Mouse (Mus musculus): Measurements from ENCODE around the gene Cdk6. TPM values are rescaled to one million over a fixed set of nuclear protein-coding genes. Genes with fewer than 3 reads are reported as not detected.

The Cdk6 gene
- polyA plus RNA-seq, 1 experiment = 30.9 TPM

DNA sequence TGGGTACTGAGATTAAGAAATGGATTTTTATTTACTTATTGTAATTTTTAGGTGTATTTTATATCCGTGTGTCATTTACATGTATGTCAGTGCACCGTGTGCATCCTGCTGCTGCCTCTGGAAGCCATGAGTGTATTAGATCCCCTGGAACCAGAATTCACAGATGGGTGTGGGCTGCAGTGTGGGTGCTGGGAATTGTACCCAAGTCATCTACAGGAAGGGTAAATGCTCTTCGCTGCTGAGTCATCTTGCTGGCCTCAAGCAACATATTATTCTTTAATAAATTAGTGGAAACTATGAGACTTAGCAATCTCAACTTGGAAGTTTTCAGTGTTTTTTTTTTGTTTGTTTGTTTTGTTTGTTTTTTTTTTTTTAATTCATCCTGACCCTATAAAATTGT lies 11.0 kb downstream of the Cdk6 start:
- H3K27me3 ChIP-seq (ENCODE audit: control insufficient read depth, insufficient read depth, insufficient read length) = no peaks in the 10 kb centered on the region
- peaks cover 100% of the 10 kb centered on the region for H3K79me2 ChIP-seq (ENCODE audit: control insufficient read depth, insufficient read depth)
- H3K36me3 ChIP-seq (ENCODE audit: control insufficient read depth, insufficient read depth) = peaks cover 64% of the 10 kb centered on the region
- H3K79me3 ChIP-seq (ENCODE audit: low read depth) = peaks cover 91% of the 10 kb centered on the region
- TF ChIP-seq MYOD1 (IDR thresholded peaks at IDR 0.05; ENCODE audit: control insufficient read depth, insufficient read length, low read depth) = no peak
- no peak for TF ChIP-seq CEBPB (IDR thresholded peaks at IDR 0.05; ENCODE audit: low read depth)
- no peak for TF ChIP-seq MYOG (IDR thresholded peaks at IDR 0.05; ENCODE audit: control insufficient read depth, extremely low read depth, insufficient read length)
- no peak for TF ChIP-seq MAX (IDR thresholded peaks at IDR 0.05)
- TF ChIP-seq CTCF (IDR thresholded peaks at IDR 0.05; ENCODE audit: control insufficient read depth, insufficient read depth, insufficient read length) = no peak
- TF ChIP-seq FOSL1 (IDR thresholded peaks at IDR 0.05; ENCODE audit: insufficient read depth, low read length, poor library complexity, severe bottlenecking) = no peak
- no peak for TF ChIP-seq USF1 (IDR thresholded peaks at IDR 0.05; ENCODE audit: low read depth)
- H3K4me3 ChIP-seq (ENCODE audit: insufficient read depth, poor library complexity, severe bottlenecking) = no peak overlapping the region
- no peak overlapping the region for H3ac ChIP-seq (ENCODE audit: control insufficient read depth, insufficient read length, low read depth)

DNA sequence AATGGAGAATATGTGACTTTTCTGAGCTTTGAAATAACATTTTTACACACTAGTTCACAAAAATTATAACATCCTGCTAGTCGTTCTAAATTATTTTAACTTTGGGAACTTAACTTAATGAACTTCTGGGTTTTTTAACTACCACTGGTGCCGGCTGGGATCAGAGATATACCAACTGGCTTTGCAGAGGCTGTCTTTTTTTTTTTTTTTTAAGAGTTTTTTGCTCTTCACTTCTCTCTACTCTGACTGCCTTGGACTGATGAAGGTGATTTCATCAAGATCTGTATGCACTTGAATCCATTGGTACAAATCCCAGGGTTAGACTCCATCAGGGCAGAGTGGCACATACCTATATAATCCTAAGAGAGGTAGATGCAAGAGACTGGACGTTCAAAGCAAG lies 11.5 kb downstream of the Cdk6 start:
- H3K4me3 ChIP-seq (ENCODE audit: insufficient read depth, poor library complexity, severe bottlenecking) = no peak overlapping the region
- no peak for TF ChIP-seq USF1 (IDR thresholded peaks at IDR 0.05; ENCODE audit: low read depth)
- no peak for TF ChIP-seq CEBPB (IDR thresholded peaks at IDR 0.05; ENCODE audit: low read depth)
- no peak for TF ChIP-seq MYOD1 (IDR thresholded peaks at IDR 0.05; ENCODE audit: control insufficient read depth, insufficient read length, low read depth)
- no peak for TF ChIP-seq MYOG (IDR thresholded peaks at IDR 0.05; ENCODE audit: control insufficient read depth, extremely low read depth, insufficient read length)
- TF ChIP-seq MAX (IDR thresholded peaks at IDR 0.05) = no peak
- no peak overlapping the region for H3ac ChIP-seq (ENCODE audit: control insufficient read depth, insufficient read length, low read depth)
- peaks cover 92% of the 10 kb centered on the region for H3K79me3 ChIP-seq (ENCODE audit: low read depth)
- peaks cover 100% of the 10 kb centered on the region for H3K79me2 ChIP-seq (ENCODE audit: control insufficient read depth, insufficient read depth)
- no peaks in the 10 kb centered on the region for H3K27me3 ChIP-seq (ENCODE audit: control insufficient read depth, insufficient read depth, insufficient read length)
- H3K36me3 ChIP-seq (ENCODE audit: control insufficient read depth, insufficient read depth) = peaks cover 61% of the 10 kb centered on the region

DNA sequence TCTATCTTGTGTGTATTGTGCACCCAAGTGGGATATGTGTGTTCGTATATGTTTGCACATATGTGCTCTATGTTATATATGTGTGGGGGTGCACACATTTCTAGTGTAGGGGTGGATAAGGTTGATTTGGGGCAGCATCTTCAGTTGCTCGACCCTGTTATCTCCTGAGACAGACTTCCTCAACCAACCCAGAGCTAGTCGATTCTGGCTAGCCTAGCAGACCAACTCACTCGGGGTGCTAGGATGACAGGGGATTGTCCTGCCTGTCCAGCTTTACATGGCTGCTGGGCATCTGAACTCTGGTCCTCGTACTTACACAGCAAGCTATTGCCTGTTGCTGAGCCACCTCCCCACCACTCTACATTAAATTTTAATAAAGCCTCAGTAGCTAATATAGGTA lies 13.0 kb downstream of the Cdk6 start:
- Histone ChIP-seq H3K79me3 (ENCODE audit: low read depth) (peaks cover 92% of the 10 kb centered on the region), H3K27me3 (ENCODE audit: control insufficient read depth, insufficient read depth, insufficient read length) (no peaks in the 10 kb centered on the region), H3K4me3 (ENCODE audit: insufficient read depth, poor library complexity, severe bottlenecking) (no peak overlapping the region), H3K79me2 (ENCODE audit: control insufficient read depth, insufficient read depth) (peaks cover 100% of the 10 kb centered on the region), H3ac (ENCODE audit: control insufficient read depth, insufficient read length, low read depth) (no peak overlapping the region), H3K36me3 (ENCODE audit: control insufficient read depth, insufficient read depth) (peaks cover 56% of the 10 kb centered on the region)
- TF ChIP-seq MAX (IDR thresholded peaks at IDR 0.05) (no peak), CTCF (IDR thresholded peaks at IDR 0.05; ENCODE audit: control insufficient read depth, insufficient read depth, insufficient read length) (no peak), USF1 (IDR thresholded peaks at IDR 0.05; ENCODE audit: low read depth) (no peak), MYOD1 (IDR thresholded peaks at IDR 0.05; ENCODE audit: control insufficient read depth, insufficient read length, low read depth) (no peak), FOSL1 (IDR thresholded peaks at IDR 0.05; ENCODE audit: insufficient read depth, low read length, poor library complexity, severe bottlenecking) (no peak), MYOG (IDR thresholded peaks at IDR 0.05; ENCODE audit: control insufficient read depth, extremely low read depth, insufficient read length) (no peak), CEBPB (IDR thresholded peaks at IDR 0.05; ENCODE audit: low read depth) (no peak)

DNA sequence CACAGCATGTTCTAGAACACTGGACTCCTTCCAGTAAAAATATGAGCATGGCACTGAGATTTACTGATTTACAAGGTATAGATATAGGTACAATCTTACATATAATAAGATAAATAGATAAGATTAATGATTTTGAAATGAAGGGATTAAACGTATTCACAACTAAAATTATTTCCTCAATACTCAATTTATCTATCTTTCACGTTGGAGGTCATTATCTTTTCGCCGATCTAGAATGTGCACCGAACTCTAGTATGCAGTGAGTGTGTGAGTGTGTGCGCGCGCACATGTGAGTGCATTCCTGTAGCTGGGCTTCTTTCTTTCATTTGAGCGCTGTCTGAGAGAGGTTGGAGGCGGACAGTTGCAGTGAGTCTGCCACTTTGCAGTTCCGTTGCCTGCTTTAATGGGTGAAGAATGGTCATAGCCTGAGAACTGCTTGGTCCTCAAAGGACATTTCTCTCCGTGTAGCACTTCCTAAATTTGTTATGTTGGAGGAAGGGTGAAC lies 13.8 kb downstream of the Cdk6 start:
- Histone ChIP-seq H3K36me3 (ENCODE audit: control insufficient read depth, insufficient read depth) (peaks cover 53% of the 10 kb centered on the region), H3ac (ENCODE audit: control insufficient read depth, insufficient read length, low read depth) (no peak overlapping the region), H3K27me3 (ENCODE audit: control insufficient read depth, insufficient read depth, insufficient read length) (no peaks in the 10 kb centered on the region), H3K79me2 (ENCODE audit: control insufficient read depth, insufficient read depth) (peaks cover 100% of the 10 kb centered on the region), H3K79me3 (ENCODE audit: low read depth) (peaks cover 91% of the 10 kb centered on the region), H3K4me3 (ENCODE audit: insufficient read depth, poor library complexity, severe bottlenecking) (no peak overlapping the region)
- TF ChIP-seq CEBPB (IDR thresholded peaks at IDR 0.05; ENCODE audit: low read depth) = no peak

DNA sequence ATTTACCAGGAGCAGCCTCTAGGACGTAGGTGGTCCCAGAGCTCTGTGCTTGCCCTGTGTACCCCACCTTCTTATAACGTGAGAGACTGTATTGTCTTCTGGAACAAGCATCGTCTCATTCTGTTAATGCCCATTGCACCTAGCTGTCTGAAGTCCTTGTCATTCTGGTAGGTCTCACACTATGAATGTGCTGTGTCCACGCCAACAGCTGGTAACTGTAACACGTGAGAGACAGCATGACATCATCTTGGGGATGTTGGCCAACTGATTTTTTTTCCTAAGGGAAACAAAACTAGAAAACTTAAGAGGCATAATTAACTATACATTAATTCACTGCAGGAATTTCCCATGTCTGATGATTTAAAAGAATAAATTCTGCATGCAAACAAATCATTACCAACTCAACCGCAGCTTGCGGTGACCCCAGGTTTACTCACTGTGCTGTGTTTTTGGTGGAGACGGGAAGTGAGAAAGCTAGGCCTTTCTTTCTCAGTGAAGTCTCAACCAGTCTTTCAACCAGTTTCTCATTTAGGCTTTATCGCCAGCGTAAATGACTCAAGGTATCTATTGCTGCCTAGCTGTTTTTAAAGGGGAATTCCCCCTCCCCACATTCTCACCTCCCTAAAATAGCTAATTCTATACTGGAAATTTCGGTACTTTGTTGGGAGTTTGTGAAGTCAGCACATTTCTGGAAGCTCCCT lies 14.4 kb downstream of the Cdk6 start:
- Histone ChIP-seq H3ac (ENCODE audit: control insufficient read depth, insufficient read length, low read depth) (no peak overlapping the region), H3K27me3 (ENCODE audit: control insufficient read depth, insufficient read depth, insufficient read length) (no peaks in the 10 kb centered on the region), H3K36me3 (ENCODE audit: control insufficient read depth, insufficient read depth) (peaks cover 54% of the 10 kb centered on the region), H3K4me3 (ENCODE audit: insufficient read depth, poor library complexity, severe bottlenecking) (no peak overlapping the region), H3K79me2 (ENCODE audit: control insufficient read depth, insufficient read depth) (peaks cover 100% of the 10 kb centered on the region), H3K79me3 (ENCODE audit: low read depth) (peaks cover 93% of the 10 kb centered on the region)
- TF ChIP-seq CTCF (IDR thresholded peaks at IDR 0.05; ENCODE audit: control insufficient read depth, insufficient read depth, insufficient read length) (no peak), MYOD1 (IDR thresholded peaks at IDR 0.05; ENCODE audit: control insufficient read depth, insufficient read length, low read depth) (peak; percentile 14)

DNA sequence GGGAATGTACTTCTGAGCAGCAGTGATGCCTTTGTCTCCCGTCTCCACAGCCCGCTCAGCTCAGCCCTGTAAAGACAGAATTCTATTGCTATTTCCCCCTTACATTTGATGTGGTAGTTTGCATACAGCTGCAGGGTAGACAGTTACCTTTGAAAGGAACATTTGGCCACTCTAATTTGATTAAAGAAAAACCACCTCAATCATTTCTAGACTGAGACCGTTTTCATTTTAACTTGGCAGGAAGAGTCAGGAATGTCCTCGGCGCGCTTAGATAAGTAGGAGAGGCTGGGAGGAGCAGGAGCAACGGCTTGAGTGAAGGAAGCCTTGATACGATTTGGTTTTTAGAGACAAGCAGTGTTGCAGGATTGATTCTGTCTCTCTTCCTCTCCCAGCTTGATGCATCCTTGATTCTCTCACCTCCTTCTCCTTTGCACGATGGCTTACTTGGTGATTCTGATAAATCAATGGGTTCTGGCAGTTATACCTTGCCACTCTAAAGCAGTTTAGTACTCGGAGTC lies 15.0 kb downstream of the Cdk6 start:
- Histone ChIP-seq H3K27me3 (ENCODE audit: control insufficient read depth, insufficient read depth, insufficient read length) (no peaks in the 10 kb centered on the region), H3K4me3 (ENCODE audit: insufficient read depth, poor library complexity, severe bottlenecking) (no peak overlapping the region), H3ac (ENCODE audit: control insufficient read depth, insufficient read length, low read depth) (no peak overlapping the region), H3K79me3 (ENCODE audit: low read depth) (peaks cover 92% of the 10 kb centered on the region), H3K79me2 (ENCODE audit: control insufficient read depth, insufficient read depth) (peaks cover 100% of the 10 kb centered on the region), H3K36me3 (ENCODE audit: control insufficient read depth, insufficient read depth) (peaks cover 54% of the 10 kb centered on the region)
- no peak for TF ChIP-seq CEBPB (IDR thresholded peaks at IDR 0.05; ENCODE audit: low read depth)
- TF ChIP-seq MYOG (IDR thresholded peaks at IDR 0.05; ENCODE audit: control insufficient read depth, extremely low read depth, insufficient read length) = no peak
- TF ChIP-seq MYOD1 (IDR thresholded peaks at IDR 0.05; ENCODE audit: control insufficient read depth, insufficient read length, low read depth) = no peak
- no peak for TF ChIP-seq CTCF (IDR thresholded peaks at IDR 0.05; ENCODE audit: control insufficient read depth, insufficient read depth, insufficient read length)
- TF ChIP-seq USF1 (IDR thresholded peaks at IDR 0.05; ENCODE audit: low read depth) = no peak
- no peak for TF ChIP-seq MAX (IDR thresholded peaks at IDR 0.05)
- TF ChIP-seq FOSL1 (IDR thresholded peaks at IDR 0.05; ENCODE audit: insufficient read depth, low read length, poor library complexity, severe bottlenecking) = no peak
